Mouse (Mus musculus) small intestine, adult 2 months (tissue): ENCODE measurements at regions not wholly inside any gene's neighbourhood (a gene's known extent, or its start where the extent isn't known, plus 50 kb on each side); places are given as distances from the start of the nearest gene placed in this dataset.

Source experiments
- H3K27ac ChIP-seq: fragments of 200-500 bp; 2 replicates; pipeline ENCODE4 v1.5.1; 2012; ENCODE audit warnings: low read depth, low read length, control low read depth, inconsistent platforms; ENCODE audit not compliant: insufficient read depth
- H3K27me3 ChIP-seq: fragments of 200-500 bp; 2 replicates; pipeline ENCODE4 v1.6.1; 2012; ENCODE audit warnings: mild to moderate bottlenecking, moderate library complexity, low read length, inconsistent platforms; ENCODE audit not compliant: control insufficient read depth, insufficient read depth
- H3K36me3 ChIP-seq: fragments of 200-500 bp; 2 replicates; pipeline ENCODE4 v1.6.1; 2012; ENCODE audit warnings: mild to moderate bottlenecking, low read length, control low read depth, inconsistent platforms; ENCODE audit not compliant: control insufficient read depth, insufficient read depth
- H3K4me1 ChIP-seq: fragments of 200-500 bp; 2 replicates; pipeline ENCODE4 v1.6.1; 2012; ENCODE audit warnings: low read length, inconsistent platforms, mixed read lengths; ENCODE audit not compliant: control insufficient read depth, insufficient read depth, insufficient read length
- H3K4me3 ChIP-seq: fragments of 200-500 bp; 2 replicates; pipeline ENCODE4 v1.5.1; 2012; ENCODE audit warnings: low read depth, mild to moderate bottlenecking, control low read depth, inconsistent platforms, low read length, moderate library complexity
- CTCF ChIP-seq: fragments of 200-500 bp; IDR thresholded peaks from 2 replicates; pipeline ENCODE4 v1.5.1; 2012; ENCODE audit warnings: low read depth, mild to moderate bottlenecking, control low read depth, inconsistent platforms, low read length, moderate library complexity, mixed read lengths; ENCODE audit not compliant: insufficient replicate concordance, insufficient read length; ENCODE audit errors: extremely low read depth
- POLR2A ChIP-seq: fragments of 200-500 bp; IDR thresholded peaks from 2 replicates; pipeline ENCODE4 v1.6.1; 2012; ENCODE audit warnings: low read depth, mild to moderate bottlenecking, control low read depth, inconsistent platforms, low read length, moderate library complexity
- WGBS: fragments of 180-500 bp; shearing (Covaris S2); methylation state at CpG from one replicate; pipeline ENCODE4 v1.1.7; 2018; 5-methylcytosine and 5-hydroxymethylcytosine counted together

DNA sequence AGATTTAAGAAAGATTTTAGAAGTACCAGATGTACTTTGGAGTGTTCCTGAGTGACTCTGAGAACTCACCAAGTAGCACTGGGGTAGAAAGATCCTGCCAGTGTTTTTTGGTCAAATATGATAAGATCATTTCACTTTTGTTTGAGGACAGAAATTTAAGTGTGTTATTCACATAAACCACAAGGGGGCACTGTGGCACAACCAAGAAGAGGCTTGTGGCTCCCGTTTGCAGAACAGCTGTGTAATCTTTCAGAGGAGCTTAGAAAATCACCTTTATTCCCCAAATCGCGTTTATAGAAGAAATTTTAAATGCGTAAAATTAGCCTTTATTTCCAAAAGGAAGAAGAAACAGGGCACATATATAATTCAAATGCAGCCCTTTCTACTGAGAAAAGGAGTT is 2308.7 kb downstream of the 4930444P10Rik start:
- TF ChIP-seq POLR2A = no peak
- TF ChIP-seq CTCF = peak; percentile 33; the same call in 1 of the 2 replicates
- no peaks in the 10 kb centered on the region for H3K27me3 ChIP-seq
- no peaks in the 10 kb centered on the region for H3K4me1 ChIP-seq
- no peaks in the 10 kb centered on the region for H3K36me3 ChIP-seq
- H3K4me3 ChIP-seq = no peak overlapping the region
- H3K27ac ChIP-seq = no peak overlapping the region
- 4% methylated on average over 4 of the region's 4 CpGs for WGBS

DNA sequence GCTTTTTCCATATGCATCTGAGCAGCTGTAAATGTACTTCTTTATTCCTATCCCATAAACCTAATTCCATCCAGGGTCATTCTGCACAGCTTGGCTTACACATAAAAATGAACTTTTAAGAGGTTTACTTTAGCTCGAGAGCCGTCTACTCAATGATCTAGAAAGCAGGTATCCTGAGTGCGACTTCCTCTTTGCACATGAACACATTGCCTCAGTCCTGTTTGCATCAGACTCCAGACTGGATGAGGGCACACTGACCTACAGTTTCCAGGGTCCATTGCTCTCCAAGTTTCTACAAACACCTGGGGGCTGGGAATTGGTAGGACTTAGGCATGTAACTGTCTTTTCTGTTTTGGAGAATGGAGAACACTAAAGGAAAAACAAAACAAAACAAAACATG is 2310.5 kb downstream of the 4930444P10Rik start:
- H3K4me3 ChIP-seq = no peak overlapping the region
- TF ChIP-seq CTCF (no peak), POLR2A (no peak)
- no peaks in the 10 kb centered on the region for H3K36me3 ChIP-seq
- no peaks in the 10 kb centered on the region for H3K4me1 ChIP-seq
- 72% methylated on average over 3 of the region's 3 CpGs for WGBS
- no peak overlapping the region for H3K27ac ChIP-seq
- no peaks in the 10 kb centered on the region for H3K27me3 ChIP-seq

DNA sequence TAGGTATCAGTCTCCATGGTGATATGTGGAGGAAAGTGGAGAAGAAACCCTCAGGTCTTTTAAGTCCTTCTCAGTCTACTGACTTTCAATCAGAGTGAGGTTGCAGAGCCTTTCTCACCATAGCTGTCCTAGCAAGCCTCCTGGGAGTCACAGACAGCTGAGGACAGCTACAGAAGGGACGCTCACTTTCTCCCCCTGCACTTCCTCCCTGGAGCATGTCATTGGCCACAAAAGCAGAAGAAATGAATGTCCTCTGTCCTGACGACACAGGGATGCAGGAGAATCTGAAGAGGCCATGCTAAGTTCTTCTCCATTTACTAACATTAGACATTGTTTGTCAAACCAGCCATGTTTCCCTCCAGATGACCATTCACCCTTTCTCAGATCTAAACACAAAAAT is 2321.0 kb downstream of the 4930444P10Rik start:
- Histone ChIP-seq H3K4me1 (no peaks in the 10 kb centered on the region), H3K27ac (no peak overlapping the region), H3K36me3 (no peaks in the 10 kb centered on the region), H3K27me3 (no peaks in the 10 kb centered on the region), H3K4me3 (no peak overlapping the region)
- TF ChIP-seq CTCF (no peak), POLR2A (no peak)
- 52% methylated on average over 2 of the region's 2 CpGs for WGBS

DNA sequence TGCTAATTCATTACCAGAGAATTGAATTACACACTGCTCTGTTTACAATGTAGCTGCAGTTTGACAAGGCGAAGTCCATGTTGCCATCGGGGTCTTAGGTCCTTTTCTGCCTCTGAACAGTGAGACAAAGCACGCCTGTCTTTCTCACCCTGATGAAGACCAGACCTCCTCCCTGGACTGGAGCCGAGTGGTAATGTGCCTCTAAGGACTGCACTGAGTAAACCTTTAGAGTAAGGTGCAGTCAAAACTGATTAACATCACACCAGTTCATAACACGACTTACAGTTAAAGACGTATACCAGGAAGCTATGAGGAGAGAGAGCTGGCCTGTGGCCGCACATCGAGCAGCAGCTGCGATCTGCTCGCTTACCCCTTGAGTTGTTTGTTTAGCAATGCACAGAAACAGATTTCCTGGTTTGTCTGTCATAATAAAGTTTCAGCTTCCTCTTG is 2322.1 kb downstream of the 4930444P10Rik start:
- no peak overlapping the region for H3K27ac ChIP-seq
- H3K4me1 ChIP-seq = no peaks in the 10 kb centered on the region
- no peaks in the 10 kb centered on the region for H3K27me3 ChIP-seq
- WGBS = 19% methylated on average over 10 of the region's 10 CpGs
- no peaks in the 10 kb centered on the region for H3K36me3 ChIP-seq
- no peak for TF ChIP-seq POLR2A
- TF ChIP-seq CTCF = no peak
- no peak overlapping the region for H3K4me3 ChIP-seq

DNA sequence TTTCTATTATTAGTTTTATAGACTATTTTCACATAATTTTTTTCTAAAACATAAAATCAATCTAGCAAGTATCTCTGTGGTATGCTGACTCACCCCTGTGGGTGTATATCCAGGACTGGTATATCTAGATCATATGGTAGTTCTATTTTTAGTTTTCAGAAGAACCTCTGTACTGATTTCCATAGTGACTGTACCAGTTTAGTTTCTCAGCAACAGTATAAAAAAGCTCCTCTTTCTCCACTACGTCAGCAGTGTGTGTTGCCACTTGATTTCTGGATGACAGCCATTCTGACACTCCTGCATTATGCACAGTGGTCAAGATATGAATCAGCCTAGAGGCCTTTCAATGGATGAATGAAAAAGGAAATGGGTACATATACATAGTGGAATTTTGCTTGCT is 2338.6 kb downstream of the A830018L16Rik start:
- no peak for TF ChIP-seq CTCF
- no peak for TF ChIP-seq POLR2A
- no peaks in the 10 kb centered on the region for H3K27me3 ChIP-seq
- H3K27ac ChIP-seq = no peak overlapping the region
- 69% methylated on average over 1 of the region's 1 CpGs for WGBS
- no peaks in the 10 kb centered on the region for H3K36me3 ChIP-seq
- no peak overlapping the region for H3K4me3 ChIP-seq
- H3K4me1 ChIP-seq = no peaks in the 10 kb centered on the region

DNA sequence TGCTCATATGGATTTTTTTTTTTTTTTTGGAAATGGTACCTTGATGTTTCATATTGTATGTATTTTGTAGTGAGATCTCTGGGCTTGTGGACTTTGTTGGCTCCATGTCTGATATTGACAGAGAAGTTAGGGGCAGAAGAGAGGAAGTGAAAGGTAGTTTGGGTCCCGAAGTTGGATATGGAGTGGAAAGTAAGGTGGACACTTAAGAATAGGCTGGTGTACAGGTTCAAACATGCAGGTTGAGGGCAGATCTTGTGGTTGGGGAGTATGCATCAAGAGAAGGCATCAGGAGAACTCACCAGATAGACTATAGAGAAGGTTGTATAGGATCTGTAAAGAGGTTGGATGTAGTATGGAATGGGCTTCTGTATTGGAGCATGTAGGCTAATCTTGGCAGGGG is 2337.5 kb downstream of the A830018L16Rik start:
- TF ChIP-seq POLR2A (no peak), CTCF (no peak)
- Histone ChIP-seq H3K4me3 (no peak overlapping the region), H3K4me1 (no peaks in the 10 kb centered on the region), H3K27me3 (no peaks in the 10 kb centered on the region), H3K36me3 (no peaks in the 10 kb centered on the region), H3K27ac (no peak overlapping the region)
- 68% methylated on average over 1 of the region's 1 CpGs for WGBS
